Mouse (Mus musculus) liver, embryonic 15.5 days (tissue): Measurements from ENCODE around the gene Gm3106. TPM values are rescaled to one million over a fixed set of nuclear protein-coding genes. Genes with fewer than 3 reads are reported as not detected.
"Not testable (repeated sequence)": the region's sequence is repeated elsewhere in the genome, so short reads cannot be mapped to it uniquely, and the experiment has no call there.

Experiments used
- ATAC-seq: fragments of 200-750 bp; cut with Nextera tagmentation; 2 replicates; pipeline ENCODE4 v1.8.0; 2017; ENCODE audit warnings: moderate number of reproducible peaks, mild to moderate bottlenecking, moderate library complexity; ENCODE audit not compliant: insufficient read depth
- H3K27ac ChIP-seq: fragments of 300-500 bp; sonication (generic); replicated peaks from 2 replicates; pipeline ENCODE4 v1.5.1; 2015; ENCODE audit warnings: mild to moderate bottlenecking, inconsistent platforms
- H3K27me3 ChIP-seq: fragments of 300-500 bp; sonication (generic); 2 replicates; pipeline ENCODE4 v1.6.1; 2015; ENCODE audit warnings: mild to moderate bottlenecking, inconsistent platforms
- H3K36me3 ChIP-seq: fragments of 300-500 bp; sonication (generic); replicated peaks from 2 replicates; pipeline ENCODE4 v1.6.1; 2015; ENCODE audit warnings: moderate library complexity, mild to moderate bottlenecking, inconsistent platforms
- H3K4me1 ChIP-seq: fragments of 300-500 bp; sonication (generic); replicated peaks from 2 replicates; pipeline ENCODE4 v1.6.1; 2015; ENCODE audit warnings: inconsistent platforms
- H3K4me2 ChIP-seq: fragments of 300-500 bp; sonication (generic); 2 replicates; pipeline ENCODE4 v1.6.1; 2015; ENCODE audit warnings: moderate library complexity, mild to moderate bottlenecking, inconsistent platforms
- H3K4me3 ChIP-seq: fragments of 300-500 bp; sonication (generic); replicated peaks from 2 replicates; pipeline ENCODE4 v1.5.1; 2015; ENCODE audit warnings: mild to moderate bottlenecking, inconsistent platforms
- H3K9ac ChIP-seq: fragments of 300-500 bp; sonication (generic); 2 replicates; pipeline ENCODE4 v1.6.1; 2015; ENCODE audit warnings: moderate library complexity, mild to moderate bottlenecking, inconsistent platforms
- H3K9me3 ChIP-seq: fragments of 300-500 bp; sonication (generic); replicated peaks from 2 replicates; pipeline ENCODE4 v1.6.1; 2016; ENCODE audit warnings: inconsistent platforms
- WGBS: fragments of 180-500 bp; shearing (Covaris S2); methylation state at CpG from one replicate; pipeline ENCODE4 v1.1.7; 2015; ENCODE audit warnings: mixed read lengths; ENCODE audit not compliant: insufficient replicate concordance; 5-methylcytosine and 5-hydroxymethylcytosine counted together
- polyA plus RNA-seq: library from polyadenylated mRNA; unstranded; fragments of >200 nt; fragmentation: Nextera tagmentation; extraction: Ambion mirVana; gene quantifications from 2 replicates; pipeline ENCODE4 v1.2.1, GENCODE M21; 2015

Gene Gm3106
- not detected in 2 replicates for polyA plus RNA-seq

GRCm38 (mm10) chr5:94217705-94218104 is at the start of gene Gm3106:
Gm3106 (plus strand) TSS chr5:94218005.
- H3K9ac ChIP-seq, H3K9me3 ChIP-seq, H3K4me1 ChIP-seq, H3K27me3 ChIP-seq, H3K36me3 ChIP-seq, H3K27ac ChIP-seq, ATAC-seq, H3K4me2 ChIP-seq, H3K4me3 ChIP-seq: not testable (repeated sequence)
- no CpG with 5 or more reads among the region's 2 CpGs for WGBS

Other genes with a start within 250 kb of the Gm3106 start
- gene BC061212, start 147.5 kb upstream of the Gm3106 start, polyA plus RNA-seq: not detected in 2 replicates
- not detected in 2 replicates for gene Gm6351, start 141.6 kb upstream of the Gm3106 start, polyA plus RNA-seq
- gene A430089I19Rik, start 88.8 kb downstream of the Gm3106 start, polyA plus RNA-seq: not detected in 2 replicates
- gene Gm6502, start 96.4 kb downstream of the Gm3106 start, polyA plus RNA-seq: not detected in 2 replicates
- gene AA792892, start 121.7 kb downstream of the Gm3106 start, polyA plus RNA-seq: not detected in 2 replicates
- not detected in 2 replicates for gene Gm7682, start 227.8 kb downstream of the Gm3106 start, polyA plus RNA-seq